Mouse (Mus musculus) heart, embryonic 16.5 days (tissue): ENCODE measurements around the gene Ptbp3. TPM values are rescaled to one million over a fixed set of nuclear protein-coding genes. Genes with fewer than 3 reads are reported as not detected.
"Not testable (repeated sequence)": the region's sequence is repeated elsewhere in the genome, so short reads cannot be mapped to it uniquely, and the experiment has no call there.

Experiments used
- ATAC-seq: fragments of 200-750 bp; cut with Nextera tagmentation; replicated peaks from 2 replicates; pipeline ENCODE4 v1.8.0; 2017; ENCODE audit warnings: moderate number of reproducible peaks; ENCODE audit not compliant: insufficient read depth, low FRiP score; ENCODE audit errors: extremely low read depth
- H3K27ac ChIP-seq: fragments of 300-500 bp; sonication (generic); 2 replicates; pipeline ENCODE4 v1.5.1; 2014; ENCODE audit warnings: mild to moderate bottlenecking, low read length, control low read depth, moderate library complexity
- H3K27me3 ChIP-seq: fragments of 300-500 bp; sonication (generic); 2 replicates; pipeline ENCODE4 v1.6.1; 2014; ENCODE audit warnings: low read length, mixed read lengths; ENCODE audit not compliant: control insufficient read depth, insufficient read depth
- H3K36me3 ChIP-seq: fragments of 300-500 bp; sonication (generic); 2 replicates; pipeline ENCODE4 v1.6.1; 2014; ENCODE audit not compliant: control insufficient read depth, insufficient read depth
- H3K4me1 ChIP-seq: fragments of 300-500 bp; sonication (generic); 2 replicates; pipeline ENCODE4 v1.6.1; 2014; ENCODE audit warnings: low read length, mixed read lengths; ENCODE audit not compliant: control insufficient read depth, insufficient read depth
- H3K4me2 ChIP-seq: fragments of 300-500 bp; sonication (generic); 2 replicates; pipeline ENCODE4 v1.6.1; 2014; ENCODE audit warnings: low read depth, mild to moderate bottlenecking, control low read depth, low read length
- H3K4me3 ChIP-seq: fragments of 300-500 bp; sonication (generic); 2 replicates; pipeline ENCODE4 v1.5.1; 2014; ENCODE audit warnings: mild to moderate bottlenecking, control low read depth, low read length
- H3K9ac ChIP-seq: fragments of 300-500 bp; sonication (generic); 2 replicates; pipeline ENCODE4 v1.6.1; 2014; ENCODE audit warnings: low read length, control low read depth
- H3K9me3 ChIP-seq: fragments of 300-500 bp; sonication (generic); replicated peaks from 2 replicates; pipeline ENCODE4 v1.6.1; 2016; ENCODE audit warnings: low read length; ENCODE audit not compliant: control insufficient read depth
- WGBS: fragments of 180-500 bp; shearing (Covaris S2); extraction: QIAGEN DNeasy Blood & Tissue Kit; methylation state at CpG from one replicate; pipeline ENCODE4 v1.1.7; 2014; 5-methylcytosine and 5-hydroxymethylcytosine counted together
- polyA plus RNA-seq: library from polyadenylated mRNA; unstranded; fragments of >200 nt; fragmentation: Nextera tagmentation; extraction: Ambion mirVana; gene quantifications from 2 replicates; pipeline ENCODE4 v1.2.1, GENCODE M21; 2015

Gene Ptbp3
- polyA plus RNA-seq, 1 experiment from 2014 or later: 27.6 TPM

DNA sequence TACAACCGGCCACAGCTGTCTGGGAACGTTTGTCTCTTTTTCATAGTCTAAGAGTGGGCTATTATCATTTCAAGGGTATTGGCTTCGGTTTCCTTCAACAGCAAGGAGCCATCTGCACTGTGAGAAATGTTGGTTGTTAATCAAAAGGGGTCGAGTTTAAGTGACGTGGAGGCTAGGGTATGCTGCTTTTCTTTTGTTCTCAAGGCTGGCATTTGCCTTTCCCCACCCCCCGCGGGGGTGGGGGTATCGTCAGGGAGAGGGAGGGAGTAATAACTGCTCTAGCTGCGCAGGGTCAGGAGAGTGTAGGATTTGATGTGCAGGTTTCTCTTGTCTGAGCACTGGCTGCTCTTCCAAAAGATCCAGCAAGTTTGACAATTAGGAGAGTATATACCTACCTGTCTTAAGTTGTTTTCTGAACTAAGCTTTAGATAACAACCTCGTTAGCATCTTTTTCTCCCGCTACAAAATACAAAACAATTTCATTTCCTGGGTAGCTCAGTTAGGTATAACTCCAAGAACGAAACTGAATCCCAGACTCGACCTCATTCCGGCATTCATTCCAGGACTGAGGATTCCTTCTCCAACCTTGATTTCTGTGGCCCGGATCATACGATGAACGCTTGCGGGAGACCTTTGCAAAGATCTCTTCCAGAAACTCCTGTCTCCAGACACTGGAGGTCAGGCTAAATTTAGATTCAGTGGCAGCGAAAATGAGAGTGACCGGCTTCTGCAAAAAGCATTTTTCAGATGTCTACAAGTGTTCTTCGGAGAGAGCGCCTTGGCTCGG, 31.5 kb upstream of the Ptbp3 start:
- peaks cover 15% of the 10 kb centered on the region; the same call in 1 of the 2 replicates for H3K4me1 ChIP-seq
- H3K27ac ChIP-seq: peak overlapping the region; percentile 95
- no peaks in the 10 kb centered on the region for H3K9me3 ChIP-seq
- H3K36me3 ChIP-seq: no peaks in the 10 kb centered on the region
- H3K9ac ChIP-seq: peak overlapping the region; percentile 82
- peak overlapping the region; percentile 83 for H3K4me2 ChIP-seq
- H3K27me3 ChIP-seq: no peaks in the 10 kb centered on the region
- ATAC-seq: peak; percentile 43; the same call in 1 of the 2 replicates
- under 1% methylated on average over 23 of the region's 23 CpGs for WGBS
- H3K4me3 ChIP-seq: peak overlapping the region; percentile 64

GRCm38 (mm10) chr4:59575184-59575958, 26.2 kb upstream of the Ptbp3 start:
- Histone ChIP-seq H3K4me1 (peaks cover 3% of the 10 kb centered on the region; the same call in 1 of the 2 replicates), H3K36me3 (no peaks in the 10 kb centered on the region), H3K27me3 (no peaks in the 10 kb centered on the region), H3K27ac (no peak overlapping the region), H3K4me3 (no peak overlapping the region), H3K9me3 (no peaks in the 10 kb centered on the region), H3K4me2 (no peak overlapping the region), H3K9ac (no peak overlapping the region)
- 71% methylated on average over 11 of the region's 11 CpGs for WGBS
- no peak for ATAC-seq

- Histone ChIP-seq H3K4me1 (no peaks in the 10 kb centered on the region), H3K9me3 (no peaks in the 10 kb centered on the region), H3K36me3 (no peaks in the 10 kb centered on the region), H3K27me3 (no peaks in the 10 kb centered on the region), H3K9ac (no peak overlapping the region), H3K4me2 (no peak overlapping the region), H3K4me3 (no peak overlapping the region), H3K27ac (no peak overlapping the region)
- WGBS: 77% methylated on average over 11 of the region's 11 CpGs
- ATAC-seq: no peak
Measured at GRCm38 (mm10) chr4:59572521-59573118, 23.5 kb upstream of the Ptbp3 start.

DNA sequence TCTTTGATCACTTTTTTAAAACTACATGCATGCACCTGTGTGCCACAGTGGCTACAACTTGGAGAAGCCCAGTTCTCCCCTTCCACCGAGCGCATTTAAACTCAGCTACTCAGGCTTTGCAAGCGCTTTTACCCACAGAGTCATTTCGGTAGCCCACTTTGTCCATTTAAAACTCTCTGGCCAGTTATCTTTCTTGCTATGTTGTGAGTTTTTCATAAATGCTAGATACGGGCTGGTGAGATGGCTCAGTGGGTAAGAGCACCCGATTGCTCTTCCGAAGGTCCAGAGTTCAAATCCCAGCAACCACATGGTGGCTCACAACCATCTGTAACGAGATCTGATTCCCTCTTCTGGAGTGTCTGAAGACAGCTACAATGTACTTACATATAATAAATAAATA, 21.4 kb upstream of the Ptbp3 start:
- H3K27ac ChIP-seq, H3K9ac ChIP-seq: not testable (repeated sequence)

GRCm38 (mm10) chr4:59569538-59569937, 20.4 kb upstream of the Ptbp3 start:
- ATAC-seq: no peak
- H3K4me3 ChIP-seq: no peak overlapping the region
- no peak overlapping the region for H3K27ac ChIP-seq
- no peak overlapping the region for H3K9ac ChIP-seq
- H3K9me3 ChIP-seq: peaks cover 4% of the 10 kb centered on the region
- H3K4me1 ChIP-seq: no peaks in the 10 kb centered on the region
- WGBS: 3% methylated on average over 7 of the region's 7 CpGs
- H3K36me3 ChIP-seq: no peaks in the 10 kb centered on the region
- no peak overlapping the region for H3K4me2 ChIP-seq
- no peaks in the 10 kb centered on the region for H3K27me3 ChIP-seq

More for the DNA sequence above, 21.4 kb upstream of the Ptbp3 start:
- not testable (repeated sequence) for H3K27me3 ChIP-seq, H3K9me3 ChIP-seq, H3K36me3 ChIP-seq, H3K4me2 ChIP-seq, H3K4me1 ChIP-seq, ATAC-seq, H3K4me3 ChIP-seq
- 93% methylated on average over 7 of the region's 8 CpGs for WGBS

- Histone ChIP-seq H3K4me3 (no peak overlapping the region), H3K36me3 (no peaks in the 10 kb centered on the region), H3K27ac (no peak overlapping the region), H3K9me3 (peaks cover 4% of the 10 kb centered on the region), H3K4me2 (no peak overlapping the region), H3K27me3 (no peaks in the 10 kb centered on the region), H3K4me1 (no peaks in the 10 kb centered on the region), H3K9ac (no peak overlapping the region)
- WGBS: 76% methylated on average over 6 of the region's 6 CpGs
- no peak for ATAC-seq
Measured at GRCm38 (mm10) chr4:59567576-59568260, 18.6 kb upstream of the Ptbp3 start.

GRCm38 (mm10) chr4:59565571-59566188, 16.5 kb upstream of the Ptbp3 start:
- 55% methylated on average over 8 of the region's 8 CpGs for WGBS

DNA sequence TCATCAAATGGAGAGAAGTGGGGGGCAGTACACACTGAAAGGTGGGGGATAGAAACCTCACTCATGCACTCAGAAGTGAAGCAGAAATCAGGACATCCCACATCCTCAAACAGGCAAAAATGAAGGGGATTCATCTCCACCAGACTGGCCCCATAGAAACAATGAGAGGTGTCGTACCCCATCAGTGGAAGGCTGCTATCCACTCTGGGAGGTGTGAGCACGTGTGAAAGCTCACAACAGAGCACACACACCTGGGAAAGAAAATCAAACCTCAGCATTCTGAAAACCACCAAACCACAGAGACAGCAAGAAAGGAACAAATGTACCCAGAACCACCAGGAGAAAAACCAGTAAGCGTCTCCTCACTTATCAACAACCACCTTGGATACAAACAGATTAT, 15.0 kb upstream of the Ptbp3 start:
- Histone ChIP-seq H3K4me1 (no peaks in the 10 kb centered on the region), H3K4me2 (no peak overlapping the region), H3K9ac (no peak overlapping the region), H3K27ac (no peak overlapping the region), H3K4me3 (no peak overlapping the region), H3K36me3 (no peaks in the 10 kb centered on the region), H3K27me3 (no peaks in the 10 kb centered on the region), H3K9me3 (peaks cover 4% of the 10 kb centered on the region)
- WGBS: 63% methylated on average over 3 of the region's 3 CpGs
- no peak for ATAC-seq

More at GRCm38 (mm10) chr4:59565571-59566188, 16.5 kb upstream of the Ptbp3 start:
- peaks cover 4% of the 10 kb centered on the region for H3K9me3 ChIP-seq
- ATAC-seq: no peak
- H3K4me2 ChIP-seq: no peak overlapping the region
- H3K9ac ChIP-seq: no peak overlapping the region
- H3K36me3 ChIP-seq: no peaks in the 10 kb centered on the region
- H3K4me3 ChIP-seq: no peak overlapping the region
- no peaks in the 10 kb centered on the region for H3K27me3 ChIP-seq
- no peak overlapping the region for H3K27ac ChIP-seq
- H3K4me1 ChIP-seq: no peaks in the 10 kb centered on the region
